ENCODE assay signal across 7 mouse cellular contexts in genomic region chr5:138619211-138620128, GRCm38 (mm10). TPM values are rescaled to one million over a fixed set of nuclear protein-coding genes. Genes with fewer than 3 reads are reported as not detected.
DNase-seq lines count a peak whose midpoint lies in the region; ATAC-seq lines count a peak whose summit lies in the region.

Gene Zfp68 (minus strand): TSS chr5:138619761.

- intact Hi-C loops in left cerebral cortex, postnatal 36 days (cut with DNase I), result loop anchor here (5.0 kb wide), 1 partner anchor 177 kb away; the partner anchor contains the start of gene Zfp157

- H3K27ac ChIP-seq in intestine, embryonic 16.5 days (ENCODE audit: low read length), result peak within 1 kb of the TSS; percentile 98
- peak within 1 kb of the TSS; percentile 91 for H3K27ac ChIP-seq in midbrain, embryonic 11.5 days (ENCODE audit: low read depth, low read length)

- peaks cover 15% of the 10 kb centered on the region for H3K9me3 ChIP-seq in intestine, embryonic 16.5 days (ENCODE audit: control insufficient read depth, low read length)
- H3K9me3 ChIP-seq in midbrain, embryonic 11.5 days (ENCODE audit: control insufficient read depth, low read length), result peaks cover 17% of the 10 kb centered on the region; the same call in 1 of the 2 replicates

- H3K27me3 ChIP-seq in intestine, embryonic 16.5 days (replicated peaks; ENCODE audit: control insufficient read depth, insufficient read depth, low read length), result no peaks in the 10 kb centered on the region
- no peaks in the 10 kb centered on the region for H3K27me3 ChIP-seq in midbrain, embryonic 11.5 days (ENCODE audit: control insufficient read depth, insufficient read depth, low read length)

- H3K4me3 ChIP-seq in intestine, embryonic 16.5 days (ENCODE audit: low read length), result peak within 1 kb of the TSS; percentile 91
- H3K4me3 ChIP-seq in midbrain, embryonic 11.5 days (ENCODE audit: low read depth, low read length), result peak within 1 kb of the TSS; percentile 87

- peaks cover 29% of the 10 kb centered on the region for H3K36me3 ChIP-seq in intestine, embryonic 16.5 days (ENCODE audit: control insufficient read depth, insufficient read depth, low read length)
- H3K36me3 ChIP-seq in midbrain, embryonic 11.5 days (ENCODE audit: control insufficient read depth, insufficient read depth, low read length), result peaks cover 26% of the 10 kb centered on the region

- peaks cover 14% of the 10 kb centered on the region; the same call in 1 of the 2 replicates for H3K4me1 ChIP-seq in intestine, embryonic 16.5 days (ENCODE audit: control insufficient read depth, insufficient read depth, low read length)
- peaks cover 9% of the 10 kb centered on the region for H3K4me1 ChIP-seq in midbrain, embryonic 11.5 days (ENCODE audit: control insufficient read depth, insufficient read depth, low read length)

- H3K4me2 ChIP-seq in intestine, embryonic 16.5 days (ENCODE audit: low read depth, low read length), result peak within 1 kb of the TSS; percentile 51
- H3K4me2 ChIP-seq in midbrain, embryonic 11.5 days, result peak within 1 kb of the TSS; percentile 43

- peak within 1 kb of the TSS; percentile 98 for H3K9ac ChIP-seq in intestine, embryonic 16.5 days (ENCODE audit: low read depth, low read length)
- H3K9ac ChIP-seq in midbrain, embryonic 11.5 days (ENCODE audit: low read length), result peak within 1 kb of the TSS; percentile 97

- WGBS in intestine, embryonic 16.5 days, result 0% methylated on average over 43 of the region's 43 CpGs
- WGBS in midbrain, embryonic 11.5 days, result under 1% methylated on average over 43 of the region's 43 CpGs

- DNase-seq in adrenal gland, adult 8-10 months, result peak; percentile 91
- DNase-seq in embryo, embryonic 9.5 days (ENCODE audit: extremely low spot score), result peak; percentile 94
- peak; percentile 81 to 90 for DNase-seq in gastrocnemius, postnatal 4 days (ENCODE audit: low spot score in 2 of 2)
- DNase-seq in left cerebral cortex, postnatal 36 days (ENCODE audit: low spot score in 2 of 2), result peak; percentile 90 to 93
- peak; percentile 99 for DNase-seq in midbrain, embryonic 11.5 days (ENCODE audit: low spot score, missing footprints)
- peak; percentile 97 for DNase-seq in skeletal muscle tissue, adult 2 months (ENCODE audit: low read depth, low spot score)

- peak; percentile 96 for ATAC-seq in intestine, embryonic 16.5 days
- peak; percentile 97 for ATAC-seq in midbrain, embryonic 11.5 days (ENCODE audit: low FRiP score)

RNA-seq across cellular contexts. Expression of gene Zfp68, which starts in this region (rescaled TPM):
- total RNA-seq in adrenal gland, adult 8-10 months (2022), result 10 to 100 TPM; 17.7 to 29.5 (median 25.2) TPM
- total RNA-seq in gastrocnemius, postnatal 4 days (2021), result 10 to 100 TPM; 28.6 to 32.6 TPM
- polyA plus RNA-seq in intestine, embryonic 16.5 days (2015; fragmentation: Nextera tagmentation; extraction: Ambion mirVana), result 43.1 TPM in 2 replicates
- 10 to 100 TPM; 26.9 to 31.3 TPM for total RNA-seq in left cerebral cortex, postnatal 36 days (2021)
- 73.1 and 81.9 TPM in 2 replicates for polyA plus RNA-seq in midbrain, embryonic 11.5 days (2014; fragmentation: Nextera tagmentation; extraction: Ambion mirVana)

Comparison
In these comparisons a context has a peak if more than half of its experiments do, and no peak if none do; other contexts are left out.
1. Peak in every context shown above with its lines: DNase-seq, ATAC-seq, H3K4me3 ChIP-seq and H3K27ac ChIP-seq.